ENCODE assay signal across 12 mouse cellular contexts in the genomic region with DNA sequence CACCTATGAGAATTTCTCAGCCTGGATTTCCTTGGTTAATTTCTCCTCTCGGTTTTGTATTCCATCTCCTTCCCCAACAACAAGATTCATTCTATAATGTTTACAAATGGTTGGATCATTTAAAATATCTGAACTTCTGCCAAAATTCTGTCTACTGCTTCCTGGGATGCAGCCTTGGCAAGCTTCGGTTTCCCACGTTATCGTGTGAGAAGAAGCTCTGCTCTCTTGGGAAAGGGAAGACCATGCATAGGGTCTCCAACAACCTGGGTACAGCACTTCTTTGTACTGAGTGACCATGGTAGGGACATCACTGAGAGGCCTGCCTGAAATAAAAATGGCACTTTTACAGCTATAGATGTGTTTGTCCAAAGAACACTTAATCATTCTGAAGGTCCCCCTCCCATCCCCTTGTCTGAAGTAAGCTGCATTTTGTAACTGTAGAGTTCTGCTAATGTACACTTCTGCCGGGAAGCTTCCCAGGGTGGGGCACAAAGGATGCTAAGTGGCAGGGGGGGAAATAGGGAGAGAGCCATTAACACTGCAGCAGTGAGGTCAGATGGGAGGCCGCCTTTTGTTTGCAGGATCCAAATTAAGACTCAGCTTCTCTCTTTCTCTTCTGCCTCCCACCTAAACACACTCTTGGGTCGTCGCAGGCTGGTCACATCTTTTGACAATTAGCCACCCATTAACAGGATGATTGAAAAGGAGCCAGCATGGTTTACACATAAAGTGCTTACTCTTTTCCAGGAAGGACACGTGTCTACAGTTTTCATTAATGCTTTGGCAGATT.
A peak's percentile ranks its signal among the peaks of the same experiment; 100 is the strongest.
DNase-seq lines count a peak whose midpoint lies in the region; ATAC-seq and TF ChIP-seq lines count a peak whose summit lies in the region.
"Had no signal": no experiment of that assay in that cellular context is flagged by ENCODE, and none has a peak within 500 bp of the region (broad histone marks: within the 10 kb centered on the region; RNA-seq: fewer than 3 reads in every experiment).

No protein-coding gene starts in this region.

- no peak for TF ChIP-seq EP300 in liver, postnatal 0 days (IDR thresholded peaks at IDR 0.05; ENCODE audit: low read depth)

- no peaks in the 10 kb centered on the region for H3K9me3 ChIP-seq in liver, postnatal 0 days (ENCODE audit: low read length)
- H3K9me3 ChIP-seq in hindbrain, embryonic 13.5 days, result no peaks in the 10 kb centered on the region
- no peaks in the 10 kb centered on the region for H3K9me3 ChIP-seq in liver, embryonic 11.5 days (ENCODE audit: control insufficient read depth, low read length)
- H3K9me3 ChIP-seq: embryonic facial prominence, embryonic 15.5 days had no signal

- peak; percentile 17 for DNase-seq in liver, adult 2 months (ENCODE audit: extremely low read depth, low read depth, low spot score)
- DNase-seq in liver, postnatal 0 days, result no peak
- DNase-seq in R1 (ENCODE audit: low read depth, low spot score), result peak; percentile 23
- peak; percentile 18 for DNase-seq in embryo, embryonic 11 days
- no peak for DNase-seq in liver, embryonic 11.5 days (ENCODE audit: low spot score)
- DNase-seq: cerebellum, adult 18-20 months; layer of hippocampus, adult 9-11 months; liver had no signal

- no peak overlapping the region for H3K9ac ChIP-seq in liver, adult 2 months (ENCODE audit: low read depth, low read length)
- H3K9ac ChIP-seq in liver, postnatal 0 days (replicated peaks), result no peak overlapping the region
- no peak overlapping the region for H3K9ac ChIP-seq in hindbrain, embryonic 13.5 days
- H3K9ac ChIP-seq in liver, embryonic 11.5 days (ENCODE audit: low read depth, low read length), result no peak overlapping the region
- H3K9ac ChIP-seq: embryonic facial prominence, embryonic 15.5 days had no signal

- no peak for TF ChIP-seq POLR2A in liver, adult 2 months (IDR thresholded peaks at IDR 0.05; ENCODE audit: extremely low read depth, insufficient read depth, low read length)

- no peak for TF ChIP-seq CTCF in liver, adult 2 months (IDR thresholded peaks at IDR 0.05; ENCODE audit: low read depth, low read length)
- TF ChIP-seq CTCF in liver, postnatal 0 days (IDR thresholded peaks at IDR 0.05; ENCODE audit: low read depth), result no peak

- H3K4me2 ChIP-seq in liver, postnatal 0 days (ENCODE audit: low read depth, low read length), result no peak overlapping the region
- H3K4me2 ChIP-seq in hindbrain, embryonic 13.5 days, result no peak overlapping the region
- no peak overlapping the region for H3K4me2 ChIP-seq in liver, embryonic 11.5 days
- H3K4me2 ChIP-seq: embryonic facial prominence, embryonic 15.5 days had no signal

- no peaks in the 10 kb centered on the region for H3K27me3 ChIP-seq in liver, adult 2 months (ENCODE audit: control insufficient read depth, insufficient read depth, low read length)
- no peaks in the 10 kb centered on the region for H3K27me3 ChIP-seq in liver, postnatal 0 days (ENCODE audit: insufficient read depth, low read length)
- no peaks in the 10 kb centered on the region for H3K27me3 ChIP-seq in hindbrain, embryonic 13.5 days
- no peaks in the 10 kb centered on the region for H3K27me3 ChIP-seq in liver, embryonic 11.5 days (replicated peaks; ENCODE audit: control insufficient read depth, insufficient read depth, low read length)
- H3K27me3 ChIP-seq: embryonic facial prominence, embryonic 15.5 days had no signal

- no peaks in the 10 kb centered on the region for H3K79me2 ChIP-seq in liver, adult 2 months (ENCODE audit: control insufficient read depth, insufficient read depth, low read length)

- H3K4me1 ChIP-seq in liver, adult 2 months (ENCODE audit: control insufficient read depth, insufficient read depth, low read length), result peaks cover 38% of the 10 kb centered on the region
- H3K4me1 ChIP-seq in liver, postnatal 0 days (ENCODE audit: insufficient read depth), result peaks cover 11% of the 10 kb centered on the region
- peaks cover 7% of the 10 kb centered on the region for H3K4me1 ChIP-seq in hindbrain, embryonic 13.5 days (replicated peaks)
- no peaks in the 10 kb centered on the region for H3K4me1 ChIP-seq in liver, embryonic 11.5 days (replicated peaks; ENCODE audit: control insufficient read depth, insufficient read depth, low read length)
- H3K4me1 ChIP-seq: embryonic facial prominence, embryonic 15.5 days had no signal

- no peak for ATAC-seq in liver, postnatal 0 days
- 0 out of 2 replicates have a peak, but pooled peaks have one; percentile 49 for ATAC-seq in hindbrain, embryonic 13.5 days (ENCODE audit: low FRiP score)
- ATAC-seq in liver, embryonic 11.5 days (replicated peaks; ENCODE audit: low FRiP score), result no peak
- ATAC-seq in granulocyte monocyte progenitor cell, adult 5-6 weeks (replicated peaks; ENCODE audit: poor library complexity, severe bottlenecking), result no peak
- ATAC-seq: CD4-positive, CD25-positive, alpha-beta regulatory T cell, adult 4 months had no signal

- no peak overlapping the region for H3K27ac ChIP-seq in liver, adult 2 months (replicated peaks; ENCODE audit: insufficient read depth, low read depth, low read length)
- H3K27ac ChIP-seq in liver, postnatal 0 days (ENCODE audit: low read depth), result no peak overlapping the region
- no peak overlapping the region for H3K27ac ChIP-seq in hindbrain, embryonic 13.5 days
- no peak overlapping the region for H3K27ac ChIP-seq in liver, embryonic 11.5 days (ENCODE audit: low read depth, low read length)
- H3K27ac ChIP-seq: embryonic facial prominence, embryonic 15.5 days had no signal

- WGBS in liver, adult 2 months, result 49% methylated on average over 9 of the region's 9 CpGs
- 63% methylated on average over 9 of the region's 9 CpGs for WGBS in liver, postnatal 0 days (ENCODE audit: insufficient replicate concordance)
- WGBS in hindbrain, embryonic 13.5 days, result 33% methylated on average over 9 of the region's 9 CpGs
- WGBS in liver, embryonic 11.5 days, result 61% methylated on average over 9 of the region's 9 CpGs

- H3K36me3 ChIP-seq in liver, adult 2 months (ENCODE audit: control insufficient read depth, insufficient read depth, low read length), result no peaks in the 10 kb centered on the region
- H3K36me3 ChIP-seq in liver, postnatal 0 days (replicated peaks; ENCODE audit: insufficient read depth, low read length), result no peaks in the 10 kb centered on the region
- no peaks in the 10 kb centered on the region for H3K36me3 ChIP-seq in hindbrain, embryonic 13.5 days
- no peaks in the 10 kb centered on the region for H3K36me3 ChIP-seq in liver, embryonic 11.5 days (ENCODE audit: control insufficient read depth, insufficient read depth, low read length)
- H3K36me3 ChIP-seq: embryonic facial prominence, embryonic 15.5 days had no signal

- H3K4me3 ChIP-seq in liver, adult 2 months (ENCODE audit: insufficient read depth, low read depth, low read length), result no peak overlapping the region
- H3K4me3 ChIP-seq in liver, postnatal 0 days (ENCODE audit: low read depth, low read length), result no peak overlapping the region
- no peak overlapping the region for H3K4me3 ChIP-seq in hindbrain, embryonic 13.5 days
- H3K4me3 ChIP-seq in liver, embryonic 11.5 days (ENCODE audit: low read depth, low read length), result no peak overlapping the region
- H3K4me3 ChIP-seq: embryonic facial prominence, embryonic 15.5 days had no signal

Comparison
In these comparisons a context has a peak if more than half of its experiments do, and no peak if none do; other contexts are left out.
1. DNase-seq: peak in liver, adult 2 months (single experiment), R1 (single experiment) and embryo, embryonic 11 days (single experiment); none in liver, postnatal 0 days (single experiment) and liver, embryonic 11.5 days (single experiment).